Mouse (Mus musculus): ENCODE results near the gene Aff3. TPM values are rescaled to one million over a fixed set of nuclear protein-coding genes. Genes with fewer than 3 reads are reported as not detected.

Gene Aff3
- total RNA-seq (2015; ENCODE audit: low replicate concordance) (6.8 and 9.6 TPM in 2 replicates), total RNA-seq (2017; ENCODE audit: low replicate concordance) (4.0 and 5.0 TPM in 2 replicates)

DNA sequence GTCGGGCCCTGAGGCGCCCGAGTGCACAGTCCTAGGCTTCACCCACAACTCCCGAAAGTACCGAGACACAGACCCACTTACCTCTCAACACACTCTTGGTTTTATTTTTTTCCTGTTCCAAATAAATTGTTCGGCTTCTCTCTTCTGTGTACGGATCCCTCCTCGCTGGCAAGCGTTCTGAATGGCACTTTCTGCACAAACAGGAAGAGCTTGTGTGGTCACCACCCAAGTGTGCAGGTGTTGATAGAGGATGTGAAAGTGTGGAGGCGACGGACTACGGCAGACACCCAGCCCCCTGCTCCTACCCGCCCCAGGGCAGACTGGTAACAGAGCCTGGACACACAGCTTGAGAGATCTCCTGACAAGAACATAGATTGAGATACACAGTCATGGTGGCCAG is at the start of gene Aff3:
Gene Aff3 (minus strand): TSS at position 179 of the 400 bp plus-strand sequence.
- no peak for ATAC-seq (replicated peaks; ENCODE audit: low FRiP score, poor library complexity, severe bottlenecking)

GRCm38 (mm10) chr1:38700646-38701045 is 35.9 kb upstream of the Aff3 start:
- ATAC-seq (replicated peaks; ENCODE audit: low FRiP score, poor library complexity, severe bottlenecking): no peak

DNA sequence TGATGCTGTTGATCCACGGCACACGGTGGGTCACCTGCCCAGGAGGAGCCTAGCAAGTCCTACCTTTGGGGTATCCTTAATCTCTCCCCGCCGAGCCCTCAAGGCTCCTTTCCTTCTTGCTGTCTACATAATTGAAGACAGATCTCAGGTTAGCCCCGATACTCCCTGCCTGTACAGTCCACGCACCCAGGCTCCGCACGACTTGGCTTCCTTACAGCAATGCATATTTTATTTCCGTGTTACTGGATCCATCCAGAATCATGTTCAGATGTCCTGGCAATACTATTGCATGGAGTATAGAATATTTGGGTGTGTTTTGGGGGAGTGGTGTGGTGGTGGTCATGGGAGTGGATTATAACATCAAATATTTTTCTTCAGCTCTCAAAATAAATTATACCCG is 34.5 kb upstream of the Aff3 start:
- ATAC-seq (replicated peaks; ENCODE audit: low FRiP score, poor library complexity, severe bottlenecking): no peak

DNA sequence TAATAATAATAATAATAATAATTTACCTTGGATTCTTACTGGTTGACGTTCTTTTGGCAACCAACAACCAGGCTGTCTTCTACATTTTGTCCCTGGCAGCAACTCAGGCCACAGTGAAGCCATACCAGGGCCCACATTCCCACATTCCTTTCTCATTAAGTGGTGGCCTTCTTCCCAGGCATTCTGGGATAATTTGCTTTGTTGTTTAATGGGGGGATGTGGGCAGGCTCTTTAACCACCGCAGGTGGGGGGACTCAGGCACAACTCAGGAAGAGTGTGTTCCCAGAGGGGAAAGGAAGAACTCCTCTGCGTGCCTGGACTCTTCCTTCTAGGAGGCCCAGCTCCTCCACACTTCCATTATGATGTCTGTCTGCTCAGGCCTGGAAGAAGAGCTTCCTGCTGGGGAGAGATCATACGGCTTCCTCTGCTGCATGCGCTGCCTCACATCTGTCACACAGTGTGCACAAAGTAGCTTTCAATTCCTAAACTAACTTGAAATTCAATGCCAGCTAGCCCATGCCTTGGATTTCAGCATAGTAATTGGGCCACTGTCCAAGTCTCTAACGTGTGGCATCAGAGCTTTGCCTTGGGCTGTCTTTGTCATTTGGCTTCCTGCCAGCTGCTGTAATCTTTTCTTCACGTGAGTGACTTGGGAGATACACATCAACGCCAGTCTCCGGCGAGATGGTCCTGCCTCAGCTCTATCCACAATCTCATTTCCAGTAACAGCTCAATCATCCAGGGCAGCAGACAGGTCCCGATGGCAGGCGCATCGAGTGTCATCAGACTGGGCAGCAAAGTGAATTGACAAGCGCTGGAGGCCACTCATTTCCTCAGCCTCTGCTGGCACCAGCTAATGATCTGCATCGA is 31.3 kb upstream of the Aff3 start:
- ATAC-seq (replicated peaks; ENCODE audit: low FRiP score, poor library complexity, severe bottlenecking): no peak

GRCm38 (mm10) chr1:38695089-38695811 is 30.5 kb upstream of the Aff3 start:
- no peak for ATAC-seq (replicated peaks; ENCODE audit: low FRiP score, poor library complexity, severe bottlenecking)

DNA sequence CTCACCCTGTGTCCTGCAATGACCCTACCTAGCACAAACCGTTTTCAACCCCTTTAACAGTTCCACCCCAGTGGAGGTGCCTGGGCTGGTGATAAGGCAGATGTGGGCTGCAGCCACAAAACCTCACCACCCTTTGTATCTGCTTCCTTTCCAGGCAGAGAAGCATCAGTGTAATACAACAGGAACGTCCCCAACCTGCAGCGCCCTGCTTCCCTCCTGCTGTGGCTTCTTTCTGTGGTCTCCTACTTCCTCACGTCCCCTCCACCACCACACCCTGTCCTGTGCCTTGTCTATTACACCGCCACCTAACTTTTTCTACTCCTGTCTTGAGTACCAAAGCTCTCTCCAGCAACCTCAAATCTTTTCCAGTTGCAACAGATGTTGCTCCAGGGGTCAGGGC is 29.4 kb upstream of the Aff3 start:
- ATAC-seq (replicated peaks; ENCODE audit: low FRiP score, poor library complexity, severe bottlenecking): no peak

DNA sequence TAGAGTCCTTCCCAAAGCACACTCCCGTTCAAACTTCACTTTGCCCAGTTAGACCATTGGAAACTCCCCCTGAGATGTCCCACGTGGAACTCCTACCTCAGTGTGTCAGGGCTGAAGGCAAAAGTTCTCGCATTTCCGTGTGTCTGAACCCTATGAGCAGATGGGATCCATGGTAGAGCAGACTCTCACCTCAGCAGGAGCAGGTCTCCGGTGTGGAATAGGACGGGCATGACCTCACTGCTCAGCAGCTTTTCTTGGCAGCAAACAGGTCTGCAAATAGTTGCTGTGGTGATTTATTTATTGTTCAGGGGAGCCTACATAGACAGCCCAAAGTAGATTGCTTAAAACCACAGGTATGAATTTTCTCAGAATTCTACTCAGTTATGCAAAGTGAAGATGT is 25.7 kb upstream of the Aff3 start:
- no peak for ATAC-seq (replicated peaks; ENCODE audit: low FRiP score, poor library complexity, severe bottlenecking)

DNA sequence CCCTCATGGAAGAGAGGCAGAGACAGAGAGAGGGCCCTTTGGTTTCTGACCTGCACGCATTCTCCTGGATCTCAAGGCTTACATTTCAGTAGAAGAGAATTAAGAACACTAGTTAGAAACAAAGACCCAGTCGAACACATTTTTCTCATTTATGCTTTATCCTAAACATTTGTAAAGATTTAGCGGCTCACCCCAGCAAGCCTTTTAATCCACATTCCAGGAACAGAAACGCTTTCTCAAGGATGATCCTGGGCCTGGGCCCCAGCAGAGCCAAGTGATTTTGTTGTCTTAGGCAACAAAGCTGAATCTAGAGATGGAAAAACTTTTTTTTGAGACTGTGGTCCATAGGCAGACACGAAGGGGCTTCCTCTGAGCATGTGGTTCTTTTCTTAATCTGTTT is 23.5 kb upstream of the Aff3 start:
- ATAC-seq (replicated peaks; ENCODE audit: low FRiP score, poor library complexity, severe bottlenecking): no peak

GRCm38 (mm10) chr1:38685706-38686105 is 21.0 kb upstream of the Aff3 start:
- ATAC-seq (replicated peaks; ENCODE audit: low FRiP score, poor library complexity, severe bottlenecking): no peak

DNA sequence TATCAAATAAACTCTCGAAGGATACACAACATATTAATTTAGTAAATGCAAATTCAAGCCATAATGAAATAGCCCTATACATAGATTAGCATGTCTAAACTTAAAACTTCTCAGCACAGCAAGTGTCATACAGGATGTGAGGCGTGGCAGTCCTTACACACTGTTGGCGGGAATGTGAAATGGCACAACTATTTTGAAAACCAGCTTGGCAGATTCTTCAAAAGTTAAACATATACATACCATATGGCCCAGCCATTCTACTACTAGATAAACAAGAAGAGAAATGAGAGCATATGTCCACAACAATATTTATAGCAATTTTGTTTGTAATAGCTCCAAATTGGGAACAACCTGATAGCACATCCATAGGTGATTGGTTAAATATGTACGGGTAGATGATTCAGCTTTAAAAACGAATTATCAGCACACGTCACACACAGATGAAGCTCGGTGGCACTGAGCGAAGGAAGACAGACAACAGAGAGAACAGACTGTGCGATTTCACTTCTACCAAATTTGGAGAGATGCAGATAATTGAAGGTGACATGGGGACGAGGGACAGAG is 18.5 kb upstream of the Aff3 start:
- no peak for ATAC-seq (replicated peaks; ENCODE audit: low FRiP score, poor library complexity, severe bottlenecking)

DNA sequence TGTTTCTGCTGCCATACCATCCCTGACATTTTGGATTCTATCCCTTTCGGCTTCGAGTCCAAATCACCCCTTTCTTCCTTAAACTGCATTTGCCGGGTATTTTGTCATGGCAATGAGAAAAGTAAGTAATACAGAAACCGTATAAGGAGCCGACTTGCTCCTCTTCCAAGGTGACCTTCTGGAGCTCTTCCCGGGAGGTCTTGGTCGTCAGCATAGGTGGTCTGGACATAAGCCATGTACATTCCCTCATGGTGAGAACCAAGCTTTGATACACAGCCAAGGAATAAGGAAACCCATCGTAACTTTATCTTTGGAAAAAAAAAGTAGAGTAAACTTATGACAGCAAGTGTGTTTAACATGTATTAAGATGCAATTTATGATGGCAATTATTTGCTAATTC is 15.1 kb upstream of the Aff3 start:
- ATAC-seq (replicated peaks; ENCODE audit: low FRiP score, poor library complexity, severe bottlenecking): no peak

GRCm38 (mm10) chr1:38671756-38672155 is 7.0 kb upstream of the Aff3 start:
- no peak for ATAC-seq (replicated peaks; ENCODE audit: low FRiP score, poor library complexity, severe bottlenecking)

GRCm38 (mm10) chr1:38671019-38671418 is 6.3 kb upstream of the Aff3 start:
- ATAC-seq (replicated peaks; ENCODE audit: low FRiP score, poor library complexity, severe bottlenecking): no peak

- ATAC-seq (replicated peaks; ENCODE audit: low FRiP score, poor library complexity, severe bottlenecking): no peak
Measured at GRCm38 (mm10) chr1:38668327-38668726, 3.6 kb upstream of the Aff3 start.

DNA sequence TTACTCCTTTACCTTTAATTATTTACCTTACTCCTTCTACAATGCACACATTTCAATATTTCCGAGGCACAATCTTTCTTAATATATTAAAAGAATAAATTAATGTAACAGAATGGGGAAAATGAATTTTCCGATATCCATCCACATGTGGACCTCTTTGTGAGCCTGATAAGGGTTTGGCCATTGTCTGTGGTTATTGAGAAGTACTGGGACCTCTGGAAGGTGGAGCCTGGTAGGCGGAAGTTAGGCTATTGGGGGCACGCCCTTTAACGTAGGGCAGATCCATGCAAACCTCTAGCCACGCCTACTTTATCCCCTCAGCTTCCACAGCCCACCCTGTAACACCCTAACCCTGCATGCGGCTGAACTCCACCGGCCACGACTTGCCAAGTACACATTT is 3.1 kb upstream of the Aff3 start:
- no peak for ATAC-seq (replicated peaks; ENCODE audit: low FRiP score, poor library complexity, severe bottlenecking)

GRCm38 (mm10) chr1:38666766-38667118 is 2.0 kb upstream of the Aff3 start:
- ATAC-seq (replicated peaks; ENCODE audit: low FRiP score, poor library complexity, severe bottlenecking): no peak

DNA sequence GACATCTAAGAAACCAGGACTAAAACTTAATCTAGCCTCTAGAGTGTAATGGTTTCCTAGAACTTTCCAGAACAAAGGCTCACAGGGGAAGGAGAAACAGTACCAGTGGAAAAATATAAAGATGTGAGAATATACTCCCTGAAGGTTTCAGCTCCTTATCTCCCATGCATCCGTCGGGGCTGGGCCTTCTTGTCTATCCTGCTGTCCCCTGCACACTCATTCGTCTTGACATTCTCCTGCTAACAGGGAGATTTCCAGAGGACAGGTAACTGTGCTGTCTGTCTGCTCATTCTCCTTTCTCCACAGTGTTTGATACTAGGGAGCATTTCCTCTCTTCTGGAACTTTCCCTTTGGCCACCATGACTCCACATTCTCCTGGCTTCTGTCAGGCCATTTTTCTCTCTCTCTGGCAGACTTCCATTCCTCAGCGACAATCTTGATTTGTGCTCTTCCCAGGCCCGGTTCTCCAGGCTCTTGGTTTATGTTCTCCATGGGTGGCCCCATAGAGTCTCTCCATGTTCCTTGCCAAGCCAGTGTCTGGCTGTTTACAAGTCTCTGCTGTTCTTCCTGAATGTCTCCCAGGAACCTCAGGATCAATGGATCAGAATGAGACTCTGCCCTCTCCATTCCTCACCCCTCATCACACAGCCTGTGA is 1.5 kb upstream of the Aff3 start:
- no peak for ATAC-seq (replicated peaks; ENCODE audit: low FRiP score, poor library complexity, severe bottlenecking)

DNA sequence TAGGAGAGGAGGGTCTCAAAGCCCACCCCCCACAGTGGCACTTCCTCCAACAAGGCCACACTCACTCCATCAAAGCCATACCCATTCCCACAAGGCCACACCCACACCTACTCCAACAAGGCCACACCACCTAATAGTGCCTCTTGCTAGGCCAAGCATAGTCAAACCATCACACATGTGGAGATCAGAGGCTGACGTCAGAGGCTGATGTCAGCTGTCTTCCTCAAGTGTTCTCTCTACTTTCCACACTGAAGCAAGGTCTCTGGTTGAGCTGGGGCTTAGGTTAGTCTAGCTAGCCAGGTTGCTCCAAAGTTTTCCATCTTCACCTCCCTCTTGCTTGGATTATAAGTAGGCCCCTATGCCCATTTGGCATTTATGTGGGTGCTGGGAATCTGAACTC is 856 bp upstream of the Aff3 start:
- ATAC-seq (replicated peaks; ENCODE audit: low FRiP score, poor library complexity, severe bottlenecking): no peak

DNA sequence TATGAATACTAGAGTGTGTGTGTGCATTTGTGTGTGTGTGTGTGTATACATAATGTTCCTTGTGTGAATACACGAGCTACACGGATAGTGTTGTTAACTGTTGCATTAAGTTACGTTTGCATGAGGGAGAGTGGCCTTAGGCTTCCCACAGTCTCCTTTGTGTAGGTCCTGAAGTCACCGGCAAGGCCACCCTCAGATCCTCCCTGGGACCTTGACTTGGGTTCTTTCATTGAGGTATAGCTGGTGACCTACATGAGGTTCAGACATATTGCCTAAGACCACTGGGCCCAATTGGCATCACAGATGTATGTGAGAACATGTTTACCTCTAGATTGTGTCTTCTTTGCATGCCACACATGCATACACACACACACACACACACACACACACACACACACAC is 494 bp downstream of the Aff3 start:
- ATAC-seq (replicated peaks; ENCODE audit: low FRiP score, poor library complexity, severe bottlenecking): no peak

DNA sequence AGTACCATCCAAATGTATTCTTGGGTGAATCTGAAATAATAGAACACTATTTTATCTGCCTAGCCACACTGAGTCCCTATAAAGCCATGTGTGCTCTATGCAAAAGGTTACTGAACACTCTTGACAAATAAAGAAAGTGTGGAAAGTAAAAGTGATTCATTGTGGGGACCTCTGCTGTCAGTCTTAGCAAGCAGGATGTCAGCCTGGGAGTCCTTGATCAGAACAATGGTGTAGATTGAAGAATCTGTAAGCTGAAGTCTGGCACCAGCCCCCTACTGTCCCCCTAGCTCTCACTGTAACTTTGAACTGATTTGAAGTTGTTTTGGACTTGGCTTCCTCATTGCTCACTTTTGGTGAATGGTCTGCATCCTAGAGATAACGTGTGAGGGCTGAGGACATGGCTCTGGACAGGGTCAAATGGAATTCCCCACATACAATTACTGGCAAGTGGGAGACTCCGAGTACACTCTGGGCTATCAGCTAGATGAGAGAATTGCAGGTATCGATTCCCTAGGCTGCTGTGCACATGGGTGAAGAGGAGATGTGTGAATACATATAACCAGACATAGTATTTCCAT is 2.0 kb downstream of the Aff3 start:
- no peak for ATAC-seq (replicated peaks; ENCODE audit: low FRiP score, poor library complexity, severe bottlenecking)

Data from erythroid progenitor cell, adult 5-6 weeks (primary cell).